22 mouse cellular contexts compared by ENCODE assay signal in genomic region chr6:139596433-139596832, GRCm38 (mm10). TPM values are rescaled to one million over a fixed set of nuclear protein-coding genes. Genes with fewer than 3 reads are reported as not detected.
A peak's percentile ranks its signal among the peaks of the same experiment; 100 is the strongest.
DNase-seq lines count a peak whose midpoint lies in the region; ATAC-seq and TF ChIP-seq lines count a peak whose summit lies in the region.
"Had no signal": no experiment of that assay in that cellular context is flagged by ENCODE, and none has a peak within 500 bp of the region (broad histone marks: within the 10 kb centered on the region; RNA-seq: fewer than 3 reads in every experiment).

No protein-coding gene starts in this region.

- intact Hi-C loops in heart, postnatal 14 days (cut with DNase I): no loop called here

- H3K27ac ChIP-seq in forebrain, embryonic 14.5 days (ENCODE audit: low read depth, low read length): no peak overlapping the region
- no peak overlapping the region for H3K27ac ChIP-seq in forebrain, embryonic 15.5 days (replicated peaks)
- H3K27ac ChIP-seq in liver, adult 2 months (replicated peaks; ENCODE audit: insufficient read depth, low read depth, low read length): no peak overlapping the region
- H3K27ac ChIP-seq: forebrain, embryonic 10.5 days; liver, embryonic 14.5 days; midbrain, embryonic 12.5 days; stomach, embryonic 15.5 days had no signal

- no peak for TF ChIP-seq POLR2A in liver, adult 2 months (IDR thresholded peaks at IDR 0.05; ENCODE audit: extremely low read depth, insufficient read depth, low read length)

- peak; percentile 24 for DNase-seq in forebrain, embryonic 14.5 days (ENCODE audit: low spot score)
- DNase-seq in liver, adult 2 months (ENCODE audit: extremely low read depth, low read depth, low spot score): peak; percentile 71
- no peak for DNase-seq in liver
- peak; percentile 47 for DNase-seq in retina, embryonic 14.5 days (ENCODE audit: low spot score)
- no peak for DNase-seq in retina, postnatal 1 day
- no peak for DNase-seq in heart, postnatal 14 days
- DNase-seq in cerebellum, postnatal 10 days: no peak
- DNase-seq: cerebellum, adult 9-10 months; heart, postnatal 36 days; kidney, adult 9 months; kidney, postnatal 4 days; left cerebral cortex, postnatal 4 days; lung, postnatal 4 days had no signal

- 41% methylated on average over 2 of the region's 2 CpGs for WGBS in forebrain, embryonic 14.5 days
- 46% methylated on average over 2 of the region's 2 CpGs for WGBS in forebrain, embryonic 15.5 days
- WGBS in liver, adult 2 months: 7% methylated on average over 2 of the region's 2 CpGs

- no peak overlapping the region for H3K4me3 ChIP-seq in forebrain, embryonic 14.5 days (ENCODE audit: low read depth, low read length)
- H3K4me3 ChIP-seq in forebrain, embryonic 15.5 days: no peak overlapping the region
- no peak overlapping the region for H3K4me3 ChIP-seq in liver, adult 2 months (ENCODE audit: insufficient read depth, low read depth, low read length)
- H3K4me3 ChIP-seq: forebrain, embryonic 10.5 days; midbrain, embryonic 12.5 days; stomach, embryonic 15.5 days had no signal

- no peak overlapping the region for H3K4me2 ChIP-seq in forebrain, embryonic 14.5 days (ENCODE audit: low read length)
- H3K4me2 ChIP-seq in forebrain, embryonic 15.5 days (replicated peaks): no peak overlapping the region
- H3K4me2 ChIP-seq: heart, embryonic 11.5 days; midbrain, embryonic 12.5 days; stomach, embryonic 15.5 days had no signal

- no peaks in the 10 kb centered on the region for H3K36me3 ChIP-seq in forebrain, embryonic 14.5 days (ENCODE audit: control insufficient read depth, insufficient read depth, low read length)
- no peaks in the 10 kb centered on the region for H3K36me3 ChIP-seq in forebrain, embryonic 15.5 days
- H3K36me3 ChIP-seq in liver, adult 2 months (ENCODE audit: control insufficient read depth, insufficient read depth, low read length): no peaks in the 10 kb centered on the region
- H3K36me3 ChIP-seq: forebrain, embryonic 10.5 days; midbrain, embryonic 12.5 days; stomach, embryonic 15.5 days had no signal

- H3K9me3 ChIP-seq in forebrain, embryonic 14.5 days (replicated peaks; ENCODE audit: control insufficient read depth, low read length): no peaks in the 10 kb centered on the region
- no peaks in the 10 kb centered on the region for H3K9me3 ChIP-seq in forebrain, embryonic 15.5 days
- H3K9me3 ChIP-seq: forebrain, embryonic 10.5 days; midbrain, embryonic 12.5 days; stomach, embryonic 15.5 days had no signal

- no peaks in the 10 kb centered on the region for H3K27me3 ChIP-seq in forebrain, embryonic 14.5 days (replicated peaks; ENCODE audit: control insufficient read depth, insufficient read depth, low read length)
- no peaks in the 10 kb centered on the region for H3K27me3 ChIP-seq in forebrain, embryonic 15.5 days
- no peaks in the 10 kb centered on the region for H3K27me3 ChIP-seq in liver, adult 2 months (ENCODE audit: control insufficient read depth, insufficient read depth, low read length)
- H3K27me3 ChIP-seq: CH12.LX; midbrain, embryonic 12.5 days; stomach, embryonic 15.5 days had no signal

- H3K9ac ChIP-seq in forebrain, embryonic 14.5 days (ENCODE audit: low read length): no peak overlapping the region
- H3K9ac ChIP-seq in forebrain, embryonic 15.5 days (replicated peaks): no peak overlapping the region
- no peak overlapping the region for H3K9ac ChIP-seq in liver, adult 2 months (ENCODE audit: low read depth, low read length)
- H3K9ac ChIP-seq: liver, embryonic 14.5 days; midbrain, embryonic 12.5 days; stomach, embryonic 15.5 days had no signal

- TF ChIP-seq CTCF in liver, adult 2 months (IDR thresholded peaks at IDR 0.05; ENCODE audit: low read depth, low read length): 0 out of 2 replicates have a peak, but pooled peaks have one; percentile 6

- no peaks in the 10 kb centered on the region; the same call in 1 of the 2 replicates for H3K79me2 ChIP-seq in liver, adult 2 months (ENCODE audit: control insufficient read depth, insufficient read depth, low read length)

- no peaks in the 10 kb centered on the region for H3K4me1 ChIP-seq in forebrain, embryonic 14.5 days (ENCODE audit: control insufficient read depth, insufficient read depth, low read length)
- no peaks in the 10 kb centered on the region for H3K4me1 ChIP-seq in forebrain, embryonic 15.5 days
- peaks cover 24% of the 10 kb centered on the region; the same call in 1 of the 2 replicates for H3K4me1 ChIP-seq in liver, adult 2 months (ENCODE audit: control insufficient read depth, insufficient read depth, low read length)
- H3K4me1 ChIP-seq: midbrain, embryonic 12.5 days had no signal

- ATAC-seq in forebrain, embryonic 14.5 days: no peak
- no peak for ATAC-seq in forebrain, embryonic 15.5 days (replicated peaks)
- ATAC-seq: hindbrain, embryonic 16.5 days had no signal

RNA-seq across cellular contexts. Expression of gene Pik3c2g, which starts 9.4 kb away (rescaled TPM):
- polyA plus RNA-seq in forebrain, embryonic 14.5 days (2014; fragmentation: Nextera tagmentation; extraction: Ambion mirVana): 0.10 TPM in 1 of 2 replicates, not detected in the other
- 0.05 and 0.10 TPM in 2 replicates for polyA plus RNA-seq in forebrain, embryonic 15.5 days (2015; fragmentation: Nextera tagmentation; extraction: Ambion mirVana)
- total RNA-seq in liver, adult 2 months (2014; rRNA removed): 26.6 and 27.5 TPM in 2 replicates
- polyA plus RNA-seq in liver, adult 2 months (2012; rRNA removed): 6.4 and 10.1 TPM in 2 replicates
- under 1 TPM in 1 of 2 experiments, not detected in 1; 0.07 TPM for total RNA-seq in heart, postnatal 14 days (2021)
- total RNA-seq: CH12.LX; heart, postnatal 36 days had no signal
- polyA plus RNA-seq: forebrain, embryonic 10.5 days; spleen, adult 2 months had no signal

Comparison
In these comparisons a context has a peak if more than half of its experiments do, and no peak if none do; other contexts are left out.
1. DNase-seq: peak in forebrain, embryonic 14.5 days (single experiment), liver, adult 2 months (single experiment) and retina, embryonic 14.5 days (single experiment); none in liver (single experiment), retina, postnatal 1 day (single experiment), heart, postnatal 14 days (0 of 2) and cerebellum, postnatal 10 days (0 of 2).